Mouse (Mus musculus) forebrain, embryonic 16.5 days (tissue): ENCODE results near the gene Gnb1. TPM values are rescaled to one million over a fixed set of nuclear protein-coding genes. Genes with fewer than 3 reads are reported as not detected.

ENCODE experiments used
- ATAC-seq: fragments of 200-750 bp; cut with Nextera tagmentation; 2 replicates; pipeline ENCODE4 v1.8.0; 2017; ENCODE audit warnings: mild to moderate bottlenecking, moderate library complexity
- H3K27ac ChIP-seq: fragments of 300-500 bp; sonication (generic); 2 replicates; pipeline ENCODE4 v1.5.1; 2014; ENCODE audit warnings: low read length, control low read depth
- H3K27me3 ChIP-seq: fragments of 300-500 bp; sonication (generic); replicated peaks from 2 replicates; pipeline ENCODE4 v1.6.1; 2014; ENCODE audit warnings: low read length; ENCODE audit not compliant: control insufficient read depth, insufficient read depth
- H3K36me3 ChIP-seq: fragments of 300-500 bp; sonication (generic); 2 replicates; pipeline ENCODE4 v1.6.1; 2014; ENCODE audit not compliant: control insufficient read depth, insufficient read depth
- H3K4me1 ChIP-seq: fragments of 300-500 bp; sonication (generic); replicated peaks from 2 replicates; pipeline ENCODE4 v1.6.1; 2014; ENCODE audit warnings: low read length; ENCODE audit not compliant: control insufficient read depth, insufficient read depth
- H3K4me2 ChIP-seq: fragments of 300-500 bp; sonication (generic); 2 replicates; pipeline ENCODE4 v1.6.1; 2014; ENCODE audit warnings: mild to moderate bottlenecking, low read length, control low read depth
- H3K4me3 ChIP-seq: fragments of 300-500 bp; sonication (generic); replicated peaks from 2 replicates; pipeline ENCODE4 v1.5.1; 2014; ENCODE audit warnings: mild to moderate bottlenecking, low read length, control low read depth
- H3K9ac ChIP-seq: fragments of 300-500 bp; sonication (generic); replicated peaks from 2 replicates; pipeline ENCODE4 v1.6.1; 2014; ENCODE audit warnings: low read depth, low read length, control low read depth
- H3K9me3 ChIP-seq: fragments of 300-500 bp; sonication (generic); 2 replicates; pipeline ENCODE4 v1.6.1; 2016; ENCODE audit warnings: low read length; ENCODE audit not compliant: control insufficient read depth
- WGBS: fragments of 180-500 bp; shearing (Covaris S2); extraction: QIAGEN DNeasy Blood & Tissue Kit; methylation state at CpG from one replicate; pipeline ENCODE4 v1.1.7; 2014; 5-methylcytosine and 5-hydroxymethylcytosine counted together
- polyA plus RNA-seq: library from polyadenylated mRNA; unstranded; fragments of >200 nt; fragmentation: Nextera tagmentation; extraction: Ambion mirVana; gene quantifications from 2 replicates; pipeline ENCODE4 v1.2.1, GENCODE M21; 2015

The Gnb1 gene
- polyA plus RNA-seq, 1 experiment from 2014 or later, result 1,158 TPM

GRCm38 (mm10) chr4:155554880-155555279 is 63.7 kb downstream of the Gnb1 start:
- H3K27ac ChIP-seq, result no peak overlapping the region
- H3K4me1 ChIP-seq, result no peaks in the 10 kb centered on the region
- H3K9ac ChIP-seq, result no peak overlapping the region
- no peak for ATAC-seq
- 86% methylated on average over 4 of the region's 4 CpGs for WGBS
- no peaks in the 10 kb centered on the region for H3K9me3 ChIP-seq
- H3K27me3 ChIP-seq, result no peaks in the 10 kb centered on the region
- peaks cover 53% of the 10 kb centered on the region for H3K36me3 ChIP-seq
- no peak overlapping the region for H3K4me3 ChIP-seq
- no peak overlapping the region for H3K4me2 ChIP-seq

- Histone ChIP-seq H3K4me2 (no peak overlapping the region), H3K27me3 (no peaks in the 10 kb centered on the region), H3K9me3 (no peaks in the 10 kb centered on the region), H3K9ac (no peak overlapping the region), H3K4me1 (no peaks in the 10 kb centered on the region), H3K4me3 (no peak overlapping the region), H3K36me3 (peaks cover 59% of the 10 kb centered on the region), H3K27ac (no peak overlapping the region)
- 60% methylated on average over 1 of the region's 1 CpGs for WGBS
- ATAC-seq, result no peak
These were observed 64.3 kb downstream of the Gnb1 start for GRCm38 (mm10) chr4:155555464-155555863.

DNA sequence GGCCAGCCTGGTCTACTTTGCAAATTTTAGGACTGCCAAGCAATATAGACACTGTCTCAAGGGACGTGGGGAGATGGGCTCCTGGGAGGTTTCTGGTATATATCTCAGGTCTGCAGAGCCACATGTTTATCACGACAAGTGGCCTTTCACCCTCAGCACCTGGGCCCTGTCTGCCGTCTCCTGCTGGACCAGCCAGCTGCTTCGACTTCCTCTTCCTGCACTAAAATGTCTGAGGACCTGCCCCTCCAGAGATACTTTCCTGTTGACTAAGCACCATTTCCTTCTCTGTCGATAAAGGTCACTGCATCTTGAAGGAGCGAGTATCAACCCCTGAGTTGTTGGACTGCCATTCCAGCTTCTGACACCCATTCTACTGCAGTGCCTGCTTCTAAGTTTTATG is 68.3 kb downstream of the Gnb1 start:
- Histone ChIP-seq H3K4me1 (peaks cover 11% of the 10 kb centered on the region), H3K4me3 (no peak overlapping the region), H3K9me3 (no peaks in the 10 kb centered on the region), H3K36me3 (peaks cover 44% of the 10 kb centered on the region), H3K9ac (no peak overlapping the region), H3K4me2 (no peak overlapping the region), H3K27ac (no peak overlapping the region), H3K27me3 (no peaks in the 10 kb centered on the region)
- ATAC-seq, result no peak
- WGBS, result 86% methylated on average over 6 of the region's 6 CpGs

GRCm38 (mm10) chr4:155560932-155561331 is 69.8 kb downstream of the Gnb1 start:
- no peak for ATAC-seq
- Histone ChIP-seq H3K4me1 (peaks cover 22% of the 10 kb centered on the region), H3K27ac (no peak overlapping the region), H3K9ac (no peak overlapping the region), H3K9me3 (no peaks in the 10 kb centered on the region), H3K4me2 (no peak overlapping the region), H3K36me3 (peaks cover 30% of the 10 kb centered on the region), H3K27me3 (no peaks in the 10 kb centered on the region), H3K4me3 (no peak overlapping the region)
- WGBS, result 45% methylated on average over 2 of the region's 2 CpGs

GRCm38 (mm10) chr4:155561661-155562442 is 70.7 kb downstream of the Gnb1 start, which contains the start of gene Nadk:
Gene Nadk, plus strand, starts transcription at chr4:155562378.
- Histone ChIP-seq H3K4me2 (peak within 1 kb of the TSS; percentile 65), H3K9ac (peak within 1 kb of the TSS; percentile 51), H3K27ac (peak within 1 kb of the TSS; percentile 78), H3K4me3 (peak within 1 kb of the TSS; percentile 96), H3K27me3 (no peaks in the 10 kb centered on the region), H3K4me1 (peaks cover 22% of the 10 kb centered on the region), H3K36me3 (peaks cover 24% of the 10 kb centered on the region), H3K9me3 (no peaks in the 10 kb centered on the region)
- no peak for ATAC-seq
- WGBS, result 71% methylated on average over 7 of the region's 7 CpGs

- H3K4me1 ChIP-seq, result peaks cover 22% of the 10 kb centered on the region
- no peaks in the 10 kb centered on the region for H3K9me3 ChIP-seq
- no peak for ATAC-seq
- H3K36me3 ChIP-seq, result peaks cover 22% of the 10 kb centered on the region
- peak overlapping the region; percentile 65 for H3K4me2 ChIP-seq
- H3K27ac ChIP-seq, result peak overlapping the region; percentile 78
- WGBS, result 1% methylated on average over 19 of the region's 19 CpGs
- no peaks in the 10 kb centered on the region for H3K27me3 ChIP-seq
- H3K9ac ChIP-seq, result peak overlapping the region; percentile 51
- peak overlapping the region; percentile 96 for H3K4me3 ChIP-seq
These were observed 71.7 kb downstream of the Gnb1 start for GRCm38 (mm10) chr4:155562725-155563399.

DNA sequence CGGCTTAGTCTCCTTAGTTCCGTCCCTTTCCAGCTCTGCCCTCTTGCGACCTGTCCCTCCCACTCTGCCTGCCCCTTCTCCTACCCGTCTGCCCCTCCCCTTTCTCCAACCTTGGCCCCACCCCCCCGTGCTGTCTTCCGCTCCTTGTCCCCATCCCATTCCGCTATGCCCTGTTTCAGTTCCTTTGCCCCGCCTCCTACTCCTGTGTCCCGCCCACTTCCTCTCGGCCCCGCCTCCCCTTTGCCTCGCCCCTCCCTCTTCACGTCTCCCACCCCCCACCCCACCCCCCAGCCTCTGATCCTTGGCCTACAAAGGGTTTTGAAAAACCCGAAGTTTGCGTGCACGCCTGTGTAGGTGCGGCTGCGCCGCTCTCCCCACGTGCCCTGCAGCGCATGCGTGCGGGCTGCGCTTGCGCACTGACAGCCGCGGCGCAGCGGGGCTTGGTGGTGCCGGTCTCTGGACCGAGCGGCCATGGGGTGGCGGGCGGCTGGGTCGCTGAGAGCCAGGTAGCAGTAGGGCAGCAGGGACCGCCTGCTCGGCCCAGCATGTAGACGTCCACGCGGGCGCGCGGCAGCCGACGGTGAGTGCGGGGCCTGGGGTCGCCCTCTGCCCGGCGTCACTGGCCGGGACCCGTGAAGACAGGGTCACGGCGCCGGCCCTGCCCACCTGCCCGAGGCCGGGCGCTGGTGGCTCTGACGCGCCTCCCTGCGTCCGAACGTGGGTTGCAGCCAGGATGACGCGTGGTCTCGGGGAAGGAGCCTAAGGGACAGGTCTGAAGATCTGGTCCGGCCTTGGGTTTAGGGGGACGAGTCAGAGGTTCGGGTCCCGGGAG is 72.5 kb downstream of the Gnb1 start:
- ATAC-seq, result peak; percentile 97
- Histone ChIP-seq H3K36me3 (peaks cover 19% of the 10 kb centered on the region), H3K27me3 (no peaks in the 10 kb centered on the region), H3K4me1 (peaks cover 22% of the 10 kb centered on the region), H3K9ac (peak overlapping the region; percentile 92), H3K9me3 (no peaks in the 10 kb centered on the region), H3K4me2 (peak overlapping the region; percentile 87), H3K27ac (peak overlapping the region; percentile 88), H3K4me3 (peak overlapping the region; percentile 96)
- WGBS, result under 1% methylated on average over 67 of the region's 69 CpGs

- whole genome bisulfite sequencing, result 14% methylated on average over 20 of the region's 20 CpGs
- Histone ChIP-seq H3K4me3 (peak overlapping the region; percentile 96), H3K27ac (peak overlapping the region; percentile 88), H3K9me3 (no peaks in the 10 kb centered on the region), H3K4me2 (peak overlapping the region; percentile 87), H3K4me1 (peaks cover 22% of the 10 kb centered on the region), H3K27me3 (no peaks in the 10 kb centered on the region), H3K9ac (peak overlapping the region; percentile 92), H3K36me3 (peaks cover 12% of the 10 kb centered on the region)
- ATAC-seq, result no peak
These were observed 73.3 kb downstream of the Gnb1 start for GRCm38 (mm10) chr4:155564315-155565069.
